Mouse (Mus musculus) bone marrow, adult 2 months (tissue): ENCODE data around the gene Ndufc2. TPM values are rescaled to one million over a fixed set of nuclear protein-coding genes. Genes with fewer than 3 reads are reported as not detected.

Source experiments
- H3K27ac ChIP-seq: fragments of 200-500 bp; 2 replicates; pipeline ENCODE4 v1.5.1; 2012; ENCODE audit warnings: low read depth, mild to moderate bottlenecking, control low read depth, inconsistent platforms, low read length; ENCODE audit not compliant: control insufficient read depth, poor library complexity, insufficient read depth
- H3K4me1 ChIP-seq: fragments of 200-500 bp; 2 replicates; pipeline ENCODE4 v1.6.1; 2011; ENCODE audit warnings: low read length; ENCODE audit not compliant: control insufficient read depth, insufficient read depth
- H3K4me3 ChIP-seq: fragments of 200-500 bp; replicated peaks from 2 replicates; pipeline ENCODE3; 2011; ENCODE audit warnings: mild to moderate bottlenecking, low read depth, low read length, control low read depth; ENCODE audit not compliant: control insufficient read depth
- CTCF ChIP-seq: fragments of 200-500 bp; IDR thresholded peaks from 2 replicates; pipeline ENCODE4 v1.5.1; 2011; ENCODE audit warnings: low read length, control low read depth; ENCODE audit not compliant: control insufficient read depth, insufficient read depth
- POLR2A ChIP-seq: fragments of 200-500 bp; IDR thresholded peaks from 2 replicates; pipeline ENCODE4 v1.6.1; 2011; ENCODE audit warnings: low read depth, mild to moderate bottlenecking, control low read depth, low read length, borderline replicate concordance; ENCODE audit not compliant: control insufficient read depth
- whole genome bisulfite sequencing: fragments of 180-500 bp; shearing (Covaris S2); methylation state at CpG from one replicate; pipeline ENCODE4 v1.1.7; 2018; 5-methylcytosine and 5-hydroxymethylcytosine counted together
- polyA plus RNA-seq: library from polyadenylated mRNA; stranded (reverse); fragments of >200 nt; gene quantifications from 2 replicates; pipeline ENCODE4 v1.2.4, GENCODE M21; 2011; ENCODE audit warnings: low replicate concordance; ENCODE audit not compliant: missing spikeins, insufficient read depth, insufficient read length

The Ndufc2 gene
- polyA plus RNA-seq, 1 experiment, result 53.4 TPM

DNA sequence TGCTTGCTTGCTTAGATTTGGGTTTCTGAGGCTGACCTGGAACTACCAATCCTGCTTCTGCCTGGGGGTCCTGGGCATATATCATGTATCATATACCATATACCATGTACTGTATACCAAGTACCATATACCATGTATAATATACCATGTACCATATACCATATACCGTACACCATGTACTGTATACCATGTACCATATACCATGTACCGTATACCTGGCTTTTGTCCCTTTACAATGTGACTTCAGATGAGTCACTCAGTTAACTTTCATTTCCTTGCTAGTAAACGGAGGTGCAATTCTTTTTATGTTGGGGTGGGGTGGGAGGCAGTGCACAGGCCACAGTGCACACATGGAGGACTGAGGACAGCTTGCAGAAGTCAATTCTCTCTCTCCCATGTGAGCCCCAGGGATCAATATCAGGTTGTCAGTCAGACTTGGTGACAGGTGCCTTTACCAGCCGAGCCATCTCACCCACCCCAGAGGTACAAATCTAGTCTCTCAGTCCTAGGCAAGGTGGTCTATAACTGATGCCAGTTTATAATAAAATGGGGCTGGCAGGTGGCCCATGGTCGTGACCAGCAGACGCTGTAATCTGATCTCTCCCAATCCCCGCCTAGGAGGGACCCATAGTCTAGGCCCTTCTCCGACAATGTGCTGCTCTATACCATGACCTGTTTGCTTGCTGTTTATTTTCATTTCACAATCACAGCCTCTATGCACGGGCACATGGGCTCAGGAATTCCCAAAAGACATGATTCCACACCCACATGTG lies 15.3 kb downstream of the Ndufc2 start:
- H3K4me1 ChIP-seq, result no peaks in the 10 kb centered on the region
- H3K4me3 ChIP-seq, result no peak overlapping the region
- no peak for TF ChIP-seq POLR2A
- TF ChIP-seq CTCF, result no peak
- 72% methylated on average over 9 of the region's 9 CpGs for WGBS
- no peak overlapping the region for H3K27ac ChIP-seq

DNA sequence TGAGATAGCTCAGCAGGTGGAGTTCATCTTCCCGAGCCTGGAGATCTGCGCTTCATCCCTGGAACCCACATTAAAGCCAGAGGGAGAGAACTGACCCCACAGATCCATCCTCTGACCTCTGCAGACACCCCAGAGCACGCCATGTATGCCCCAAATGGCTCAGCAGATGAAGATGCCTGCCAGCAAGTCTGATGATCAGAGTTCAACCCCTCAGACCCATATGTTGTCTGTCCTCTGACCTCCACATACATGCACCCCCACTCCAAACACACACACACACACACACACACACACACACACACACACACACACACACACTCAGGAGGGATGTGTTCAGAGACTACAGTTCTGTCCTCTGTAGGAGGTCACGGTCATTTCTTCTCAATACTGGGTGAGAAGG lies 16.7 kb downstream of the Ndufc2 start:
- 84% methylated on average over 4 of the region's 4 CpGs for WGBS

DNA sequence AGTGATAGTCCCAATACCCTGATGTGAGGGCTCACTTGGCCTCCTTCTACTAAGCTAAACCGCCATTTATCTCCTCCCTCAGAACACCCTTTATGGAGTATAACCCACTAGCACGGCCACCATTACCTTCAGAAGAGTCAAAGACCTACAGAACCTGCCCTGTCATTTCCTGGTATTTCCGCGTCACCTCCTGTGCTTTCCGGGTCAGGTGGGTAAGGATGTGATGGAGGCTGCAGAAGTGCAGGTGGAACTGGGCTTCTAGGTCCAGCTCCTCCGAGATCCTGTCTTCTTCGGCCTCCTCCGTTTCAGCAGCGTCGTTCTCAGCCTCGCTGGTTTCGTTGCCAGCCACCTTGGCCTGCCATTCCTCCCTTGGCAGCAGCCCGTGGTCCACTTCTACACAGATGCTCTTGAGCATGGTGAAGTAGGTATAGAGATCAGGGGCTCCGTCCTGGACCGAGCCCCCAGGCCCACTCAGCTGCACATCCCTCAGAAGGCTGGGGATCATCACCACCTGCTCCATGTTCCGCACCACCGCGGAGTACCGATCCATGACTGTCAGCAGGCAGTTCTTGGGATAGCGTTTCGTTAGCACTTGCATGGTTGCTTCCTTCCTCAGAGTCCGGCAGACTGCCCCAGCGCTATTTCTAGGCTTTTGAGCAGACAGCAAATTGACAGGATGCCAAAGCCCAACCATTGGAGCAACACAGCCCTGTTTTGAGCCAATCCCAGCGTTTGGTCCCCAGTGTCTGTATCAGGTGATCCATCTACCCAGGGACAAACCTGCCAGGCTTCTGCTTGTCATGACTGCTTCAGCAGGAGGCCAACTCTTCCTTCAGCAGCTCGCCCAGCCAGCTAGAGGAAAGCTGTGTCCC lies 17.3 kb downstream of the Ndufc2 start, which contains the start of gene Thrsp:
TSS of gene Thrsp (minus strand) at position 825 of the 872 bp plus-strand sequence.
- no peak within 1 kb of the TSS for H3K4me3 ChIP-seq
- TF ChIP-seq CTCF (no peak), POLR2A (no peak)
- WGBS, result 70% methylated on average over 25 of the region's 25 CpGs
- H3K4me1 ChIP-seq, result no peaks in the 10 kb centered on the region
- no peak within 1 kb of the TSS for H3K27ac ChIP-seq

More for the DNA sequence above, 16.7 kb downstream of the Ndufc2 start:
- no peak overlapping the region for H3K4me3 ChIP-seq
- TF ChIP-seq CTCF (no peak), POLR2A (no peak)
- no peak overlapping the region for H3K27ac ChIP-seq
- no peaks in the 10 kb centered on the region for H3K4me1 ChIP-seq

DNA sequence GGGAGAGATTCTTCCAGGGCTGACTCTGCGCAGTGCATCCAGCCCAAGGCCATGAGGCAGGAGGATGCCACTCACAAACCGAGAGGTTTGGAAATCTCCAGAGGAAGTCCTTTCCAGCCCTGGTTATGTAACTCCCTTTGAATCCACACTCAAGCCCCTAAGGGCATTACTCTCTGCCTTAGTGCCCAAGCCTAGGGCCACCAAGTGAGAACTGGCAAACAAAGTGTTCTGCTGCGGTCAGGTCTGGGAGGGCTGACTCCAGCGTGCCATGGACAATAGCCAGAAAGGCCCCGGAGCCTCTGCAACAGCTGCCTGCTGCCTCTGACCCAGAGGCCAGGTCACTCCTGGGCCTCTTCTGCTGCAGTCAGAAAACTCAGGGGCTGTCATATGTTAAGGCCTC lies 18.9 kb downstream of the Ndufc2 start:
- H3K27ac ChIP-seq, result no peak overlapping the region
- TF ChIP-seq CTCF (no peak), POLR2A (no peak)
- 70% methylated on average over 5 of the region's 5 CpGs for WGBS
- no peak overlapping the region for H3K4me3 ChIP-seq
- H3K4me1 ChIP-seq, result no peaks in the 10 kb centered on the region

DNA sequence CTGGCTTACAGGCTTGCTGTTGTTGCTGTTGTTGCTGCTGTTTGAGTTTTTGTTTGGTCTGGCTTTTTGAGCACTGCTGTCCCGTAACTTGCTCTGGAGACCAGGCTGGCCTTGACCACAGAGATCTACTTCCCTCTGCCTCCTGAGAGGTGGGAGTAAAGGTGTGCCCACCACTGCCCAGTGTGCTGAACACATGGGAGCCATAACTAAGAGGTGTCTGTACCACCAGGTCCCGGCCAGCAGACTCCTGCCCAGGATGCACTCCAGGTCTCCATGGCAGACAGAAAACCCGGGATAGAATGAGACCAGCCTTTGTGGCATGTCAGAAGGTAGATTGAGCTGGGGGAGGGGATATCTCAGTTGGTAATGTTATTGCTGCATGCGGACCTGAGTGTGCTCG lies 19.4 kb downstream of the Ndufc2 start:
- H3K4me3 ChIP-seq, result no peak overlapping the region
- no peaks in the 10 kb centered on the region for H3K4me1 ChIP-seq
- no peak overlapping the region for H3K27ac ChIP-seq
- no peak for TF ChIP-seq POLR2A
- TF ChIP-seq CTCF, result no peak
- WGBS, result 79% methylated on average over 5 of the region's 5 CpGs

DNA sequence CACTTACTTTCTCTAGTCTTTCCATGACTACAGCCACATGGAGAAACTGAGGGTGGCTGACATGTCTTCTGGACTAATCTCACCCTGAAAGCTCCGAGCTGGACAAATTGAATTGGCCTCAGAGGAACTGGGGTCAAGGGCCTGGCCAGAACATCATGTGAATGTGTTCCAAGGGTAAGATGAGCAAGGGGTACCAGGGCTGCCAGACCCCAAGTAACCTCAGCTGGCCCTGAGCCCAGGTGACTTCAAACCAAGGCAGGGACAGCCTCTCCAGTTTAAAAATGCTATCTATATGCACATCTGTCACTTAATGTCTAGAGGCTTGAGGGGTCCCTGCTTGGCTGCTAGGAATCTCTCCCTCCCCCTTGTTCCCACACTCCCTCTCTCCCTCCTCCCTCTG lies 20.6 kb downstream of the Ndufc2 start:
- TF ChIP-seq CTCF, result no peak
- TF ChIP-seq POLR2A, result no peak
- 85% methylated on average over 1 of the region's 1 CpGs for WGBS
- Histone ChIP-seq H3K4me3 (no peak overlapping the region), H3K27ac (no peak overlapping the region), H3K4me1 (no peaks in the 10 kb centered on the region)

DNA sequence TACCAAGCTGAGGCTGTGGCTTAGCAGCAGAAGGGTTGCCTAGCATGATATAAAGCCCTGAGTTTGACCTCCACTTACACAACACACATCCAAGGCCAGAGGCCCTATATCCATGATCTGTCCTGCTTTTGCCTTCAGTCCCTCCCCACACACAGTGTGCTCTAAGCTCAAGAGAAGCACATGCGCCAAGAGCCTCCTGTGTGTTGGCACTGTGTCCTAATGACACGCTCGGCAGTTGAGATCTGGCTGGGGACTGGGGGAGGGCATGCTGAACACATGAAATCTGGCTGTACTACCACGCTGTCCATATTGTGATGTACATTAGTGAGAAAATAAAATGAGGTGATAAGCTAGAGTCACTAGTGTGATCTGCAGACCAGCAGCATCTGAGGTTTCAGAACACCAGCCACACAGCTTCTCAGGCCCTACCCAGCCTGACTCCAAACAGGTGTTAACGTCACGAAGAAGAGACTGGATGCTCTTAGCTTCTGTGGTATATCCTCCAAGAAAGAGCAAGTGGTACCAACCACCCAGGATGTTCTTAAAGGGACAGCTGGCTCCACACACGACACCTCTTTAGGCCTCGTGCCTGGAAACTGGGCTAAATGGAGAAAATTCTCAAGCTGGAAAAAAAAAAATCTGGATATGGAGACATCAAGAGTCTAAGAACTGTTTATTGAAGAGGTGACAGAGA lies 21.3 kb downstream of the Ndufc2 start:
- Histone ChIP-seq H3K27ac (no peak overlapping the region), H3K4me1 (no peaks in the 10 kb centered on the region), H3K4me3 (no peak overlapping the region)
- 82% methylated on average over 8 of the region's 8 CpGs for WGBS
- TF ChIP-seq CTCF (no peak), POLR2A (no peak)

DNA sequence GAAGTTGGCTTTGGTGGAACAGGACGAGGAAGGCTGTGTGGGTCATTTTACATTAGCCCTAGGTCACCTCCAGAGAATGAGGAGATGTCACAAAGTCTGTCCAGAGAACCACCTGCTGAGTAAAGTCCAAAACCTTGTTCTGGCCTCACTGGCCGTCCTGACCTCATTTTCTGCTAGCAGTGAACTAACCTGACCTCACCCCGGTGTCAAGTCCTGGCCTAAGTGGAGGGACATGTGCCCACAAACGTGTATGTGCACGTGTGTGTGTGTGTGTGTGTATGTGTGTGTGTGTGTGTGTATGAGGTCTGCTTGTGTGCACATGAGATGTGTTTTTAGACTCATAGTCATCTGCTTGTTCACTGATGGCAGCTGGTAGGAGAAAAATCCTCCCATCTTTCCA lies 24.0 kb downstream of the Ndufc2 start:
- Histone ChIP-seq H3K27ac (no peak overlapping the region), H3K4me3 (no peak overlapping the region), H3K4me1 (no peaks in the 10 kb centered on the region)
- TF ChIP-seq CTCF (no peak), POLR2A (no peak)
- 60% methylated on average over 5 of the region's 5 CpGs for WGBS
